Mouse (Mus musculus): ENCODE measurements around the gene Hspb6. TPM values are rescaled to one million over a fixed set of nuclear protein-coding genes. Genes with fewer than 3 reads are reported as not detected.
A peak's percentile ranks its signal among the peaks of the same experiment; 100 is the strongest.

The Hspb6 gene
- polyA plus RNA-seq, 1 experiment from 2014 or later: 6.2 TPM

DNA sequence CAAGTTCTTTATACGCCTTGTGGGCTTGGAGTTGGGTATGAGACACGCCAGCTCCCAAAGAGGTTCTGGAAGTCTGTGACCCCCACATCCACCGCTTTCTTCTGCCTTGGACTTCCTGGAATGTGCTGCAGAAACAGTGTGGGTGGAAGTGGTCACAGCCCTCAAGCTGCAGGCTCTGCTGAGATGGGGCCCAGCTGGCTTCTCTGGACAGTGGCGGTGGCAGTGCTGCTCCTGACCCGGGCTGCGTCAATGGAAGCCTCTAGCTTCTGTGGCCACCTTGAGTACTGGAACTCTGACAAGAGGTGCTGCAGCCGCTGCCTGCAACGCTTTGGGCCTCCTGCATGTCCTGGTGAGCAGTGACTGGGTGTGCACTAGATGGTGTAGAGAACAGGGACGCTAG lies 14.1 kb downstream of the Hspb6 start:
- Histone ChIP-seq H3K4me1 (peaks cover 15% of the 10 kb centered on the region), H3K4me2 (replicated peaks) (no peak overlapping the region), H3K9ac (replicated peaks) (no peak overlapping the region), H3K27ac (replicated peaks) (no peak overlapping the region), H3K36me3 (peaks cover 55% of the 10 kb centered on the region), H3K27me3 (no peaks in the 10 kb centered on the region), H3K4me3 (no peak overlapping the region), H3K9me3 (no peaks in the 10 kb centered on the region)
- WGBS: 89% methylated on average over 9 of the region's 9 CpGs
- ATAC-seq (ENCODE audit: low FRiP score, low read depth): no peak

DNA sequence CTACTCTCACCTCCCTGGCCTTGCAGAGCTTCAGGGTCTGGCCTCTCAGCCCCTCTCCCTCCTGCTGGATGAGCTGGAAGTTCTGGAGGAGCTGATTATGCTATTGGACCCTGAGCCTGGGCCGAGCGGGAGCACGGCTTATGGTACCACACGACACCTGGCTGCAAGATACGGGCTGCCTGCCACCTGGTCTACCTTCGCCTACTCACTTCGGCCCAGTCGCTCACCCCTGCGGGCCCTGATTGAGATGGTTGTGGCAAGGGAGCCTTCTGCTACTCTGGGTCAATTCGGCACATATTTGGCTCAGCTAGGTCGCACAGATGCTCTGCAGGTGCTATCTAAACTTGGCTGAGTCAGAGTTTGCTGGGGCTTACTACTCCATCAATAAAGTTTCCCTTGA lies 15.6 kb downstream of the Hspb6 start:
- H3K4me1 ChIP-seq: peaks cover 9% of the 10 kb centered on the region
- 93% methylated on average over 11 of the region's 11 CpGs for WGBS
- H3K4me3 ChIP-seq: no peak overlapping the region
- no peaks in the 10 kb centered on the region for H3K27me3 ChIP-seq
- no peak overlapping the region for H3K9ac ChIP-seq (replicated peaks)
- no peak overlapping the region for H3K27ac ChIP-seq (replicated peaks)
- no peak overlapping the region for H3K4me2 ChIP-seq (replicated peaks)
- no peak for ATAC-seq (ENCODE audit: low FRiP score, low read depth)
- no peaks in the 10 kb centered on the region for H3K9me3 ChIP-seq
- H3K36me3 ChIP-seq: peaks cover 68% of the 10 kb centered on the region

DNA sequence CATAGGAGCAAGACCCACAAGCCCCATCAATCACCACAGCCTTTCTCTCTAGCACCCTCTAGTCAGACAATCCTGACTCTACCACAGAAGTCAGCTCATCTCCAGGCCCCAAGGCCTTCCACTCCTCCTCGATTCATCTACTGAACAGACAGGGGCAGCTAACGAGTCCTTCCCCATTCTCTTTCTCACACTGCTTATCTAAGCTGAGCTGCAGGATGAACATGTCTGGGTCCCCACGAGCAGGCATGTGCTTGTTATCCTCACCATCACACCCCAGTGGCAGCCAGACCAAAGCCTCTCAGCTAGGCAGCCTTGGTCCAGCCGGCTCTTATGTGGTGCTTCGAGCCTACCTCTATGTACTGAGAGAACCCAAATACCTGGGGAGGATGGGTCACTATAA lies 20.4 kb downstream of the Hspb6 start:
- no peak for ATAC-seq (ENCODE audit: low FRiP score, low read depth)
- no peak overlapping the region for H3K4me3 ChIP-seq
- 89% methylated on average over 5 of the region's 5 CpGs for WGBS
- no peak overlapping the region for H3K4me2 ChIP-seq (replicated peaks)
- no peaks in the 10 kb centered on the region for H3K27me3 ChIP-seq
- H3K9ac ChIP-seq (replicated peaks): no peak overlapping the region
- no peaks in the 10 kb centered on the region for H3K9me3 ChIP-seq
- no peaks in the 10 kb centered on the region for H3K4me1 ChIP-seq
- peaks cover 96% of the 10 kb centered on the region for H3K36me3 ChIP-seq
- no peak overlapping the region for H3K27ac ChIP-seq (replicated peaks)

DNA sequence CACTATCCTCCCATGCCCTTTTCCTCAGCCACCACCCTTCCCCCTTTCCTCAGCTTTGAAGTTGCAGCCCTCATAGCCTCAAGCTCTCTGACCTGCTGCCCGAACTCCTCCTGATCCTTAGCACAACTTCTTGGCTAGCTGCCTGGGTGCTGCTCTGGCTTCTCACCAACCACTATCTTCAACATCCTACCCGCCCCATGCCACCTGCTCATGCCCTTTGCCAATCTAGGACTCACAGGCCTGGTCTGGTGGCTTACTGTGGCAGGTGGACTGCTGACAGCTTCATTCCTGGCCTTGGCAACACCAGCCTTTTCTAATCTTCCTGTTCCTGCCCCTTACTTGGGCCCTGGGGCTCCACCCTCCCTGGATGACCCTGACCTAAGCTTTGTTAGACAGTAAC lies 21.0 kb downstream of the Hspb6 start:
- ATAC-seq (ENCODE audit: low FRiP score, low read depth): no peak
- WGBS: 87% methylated on average over 2 of the region's 2 CpGs
- no peaks in the 10 kb centered on the region for H3K9me3 ChIP-seq
- no peak overlapping the region for H3K27ac ChIP-seq (replicated peaks)
- H3K27me3 ChIP-seq: no peaks in the 10 kb centered on the region
- H3K4me3 ChIP-seq: no peak overlapping the region
- H3K9ac ChIP-seq (replicated peaks): no peak overlapping the region
- H3K4me1 ChIP-seq: no peaks in the 10 kb centered on the region
- no peak overlapping the region for H3K4me2 ChIP-seq (replicated peaks)
- peaks cover 97% of the 10 kb centered on the region for H3K36me3 ChIP-seq

DNA sequence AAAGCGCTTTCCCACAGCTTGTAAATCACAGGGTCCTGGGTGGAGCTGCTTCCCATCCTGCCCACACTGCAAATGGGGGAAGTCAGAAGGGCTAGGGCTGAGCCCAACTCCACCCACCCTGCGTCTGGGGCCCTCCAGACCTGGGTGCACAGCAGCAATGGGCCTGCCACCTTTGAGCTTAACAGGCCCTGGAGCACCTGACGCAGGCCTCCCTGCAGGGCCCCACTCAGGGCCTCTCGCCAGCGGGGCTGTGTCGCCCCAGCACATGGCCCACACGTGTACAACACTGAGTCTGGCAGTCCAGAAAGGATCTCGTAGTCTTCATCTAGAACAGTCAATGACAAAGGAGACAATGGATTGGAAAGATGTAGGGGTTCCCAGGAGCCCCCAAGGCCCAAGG lies 28.0 kb downstream of the Hspb6 start:
- WGBS: 96% methylated on average over 8 of the region's 8 CpGs
- Histone ChIP-seq H3K9ac (replicated peaks) (no peak overlapping the region), H3K27me3 (no peaks in the 10 kb centered on the region), H3K4me3 (no peak overlapping the region), H3K27ac (replicated peaks) (no peak overlapping the region), H3K4me2 (replicated peaks) (no peak overlapping the region), H3K4me1 (no peaks in the 10 kb centered on the region), H3K36me3 (peaks cover 98% of the 10 kb centered on the region), H3K9me3 (no peaks in the 10 kb centered on the region)
- ATAC-seq (ENCODE audit: low FRiP score, low read depth): no peak

DNA sequence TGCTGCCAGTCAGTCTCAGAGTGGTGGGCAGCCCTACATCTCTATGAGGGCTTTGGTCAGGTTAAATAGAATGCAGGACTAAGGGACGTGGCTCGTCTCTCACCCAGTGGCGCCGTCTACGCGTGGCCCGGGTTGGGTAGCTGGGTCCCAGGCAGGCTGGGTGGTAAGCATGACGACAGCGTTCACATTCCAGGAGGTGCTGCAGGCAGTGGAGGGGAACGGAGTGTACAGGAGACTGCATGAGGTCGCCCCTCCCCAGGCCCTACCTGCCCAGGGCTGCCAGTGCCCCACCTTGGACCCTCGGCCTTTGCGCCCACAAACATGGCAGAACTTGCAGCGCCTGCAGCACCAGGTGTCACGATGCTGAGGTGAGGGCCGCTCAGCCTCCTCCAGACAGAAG lies 29.6 kb downstream of the Hspb6 start:
- H3K9ac ChIP-seq (replicated peaks): no peak overlapping the region
- H3K27me3 ChIP-seq: no peaks in the 10 kb centered on the region
- no peak overlapping the region for H3K4me3 ChIP-seq
- peaks cover 3% of the 10 kb centered on the region for H3K4me1 ChIP-seq
- no peak overlapping the region for H3K4me2 ChIP-seq (replicated peaks)
- 95% methylated on average over 16 of the region's 16 CpGs for WGBS
- ATAC-seq (ENCODE audit: low FRiP score, low read depth): no peak
- no peak overlapping the region for H3K27ac ChIP-seq (replicated peaks)
- no peaks in the 10 kb centered on the region for H3K9me3 ChIP-seq
- H3K36me3 ChIP-seq: peaks cover 98% of the 10 kb centered on the region

DNA sequence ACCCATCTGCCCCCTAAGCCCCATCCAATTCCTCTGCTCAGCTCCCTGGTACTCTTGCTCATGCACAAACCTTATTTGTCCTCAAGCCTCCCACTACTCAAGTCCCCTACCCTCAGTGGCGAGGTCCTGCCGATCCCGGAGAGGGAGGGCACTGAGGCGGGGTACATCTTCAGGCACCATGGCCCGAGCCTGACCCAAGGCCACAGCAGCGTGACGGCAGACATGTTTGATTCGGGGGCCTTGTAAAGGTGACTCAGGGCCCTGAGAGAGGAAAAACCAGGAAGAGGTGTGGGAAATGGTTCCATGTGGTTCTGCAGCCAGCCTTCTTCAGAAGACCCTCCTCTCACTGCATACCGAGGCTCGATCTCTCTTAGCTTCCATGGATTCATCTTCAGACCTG lies 32.4 kb downstream of the Hspb6 start:
- Histone ChIP-seq H3K27ac (replicated peaks) (no peak overlapping the region), H3K36me3 (peaks cover 75% of the 10 kb centered on the region), H3K4me1 (peaks cover 16% of the 10 kb centered on the region), H3K4me3 (no peak overlapping the region), H3K27me3 (no peaks in the 10 kb centered on the region), H3K9me3 (no peaks in the 10 kb centered on the region), H3K9ac (replicated peaks) (no peak overlapping the region), H3K4me2 (replicated peaks) (no peak overlapping the region)
- 93% methylated on average over 10 of the region's 10 CpGs for WGBS
- ATAC-seq (ENCODE audit: low FRiP score, low read depth): no peak

DNA sequence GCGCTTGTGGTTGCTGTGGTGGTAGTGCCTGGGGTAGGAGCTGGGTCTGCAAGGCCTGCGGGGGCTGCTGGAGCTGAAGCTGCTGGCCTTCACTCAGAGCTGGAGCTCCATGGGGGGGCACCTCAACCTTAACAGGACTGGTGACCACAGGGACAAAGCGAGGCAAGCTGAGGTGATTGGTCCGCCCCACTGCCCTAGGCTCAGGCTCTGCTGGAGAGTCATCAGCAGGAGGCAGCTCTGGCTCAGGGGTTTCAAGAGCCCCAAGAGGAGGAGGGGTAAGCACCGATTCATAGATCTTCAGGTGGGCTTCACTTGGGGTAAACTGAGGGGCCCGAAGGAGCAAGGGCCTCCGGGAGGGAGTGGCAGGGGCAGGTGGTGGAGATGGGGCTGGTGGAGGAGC lies 33.2 kb downstream of the Hspb6 start:
- Histone ChIP-seq H3K27ac (replicated peaks) (no peak overlapping the region), H3K4me3 (no peak overlapping the region), H3K4me1 (peaks cover 22% of the 10 kb centered on the region), H3K4me2 (replicated peaks) (no peak overlapping the region), H3K9me3 (no peaks in the 10 kb centered on the region), H3K9ac (replicated peaks) (no peak overlapping the region), H3K36me3 (peaks cover 66% of the 10 kb centered on the region), H3K27me3 (no peaks in the 10 kb centered on the region)
- 97% methylated on average over 7 of the region's 7 CpGs for WGBS
- no peak for ATAC-seq (ENCODE audit: low FRiP score, low read depth)

DNA sequence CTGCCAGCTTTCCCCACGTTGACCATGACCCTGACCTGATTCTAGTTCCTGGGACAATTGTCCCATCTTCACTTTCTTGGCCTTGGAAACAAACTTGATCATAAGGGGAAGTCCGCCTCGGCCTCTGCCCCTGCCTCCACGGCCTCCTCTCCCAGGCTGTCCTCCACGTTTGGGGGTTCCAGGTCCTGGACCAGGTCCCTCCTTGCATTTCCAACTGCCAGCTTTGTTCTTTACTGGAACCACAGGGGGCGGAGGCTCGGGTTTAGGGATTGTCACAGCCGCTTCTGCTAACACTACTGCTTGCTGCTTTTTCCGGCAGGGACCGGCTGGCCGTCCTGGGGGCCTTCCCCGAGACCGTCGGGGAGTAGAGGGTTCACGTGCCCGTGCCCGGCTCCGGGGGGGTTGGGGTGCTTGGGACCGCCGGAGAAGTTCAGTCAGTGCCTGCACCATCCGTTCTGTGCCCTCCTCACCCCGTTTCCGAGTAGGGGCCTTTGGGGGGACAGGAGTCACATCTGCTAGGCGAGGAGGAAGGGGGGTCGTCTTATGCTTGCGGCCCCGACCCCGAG lies 34.6 kb downstream of the Hspb6 start:
- H3K9me3 ChIP-seq: no peaks in the 10 kb centered on the region
- peak overlapping the region; percentile 90 for H3K4me2 ChIP-seq (replicated peaks)
- no peak for ATAC-seq (ENCODE audit: low FRiP score, low read depth)
- H3K9ac ChIP-seq (replicated peaks): no peak overlapping the region
- H3K36me3 ChIP-seq: peaks cover 54% of the 10 kb centered on the region
- H3K27ac ChIP-seq (replicated peaks): no peak overlapping the region
- peak overlapping the region; percentile 98 for H3K4me3 ChIP-seq
- H3K4me1 ChIP-seq: peaks cover 23% of the 10 kb centered on the region
- H3K27me3 ChIP-seq: no peaks in the 10 kb centered on the region
- WGBS: 89% methylated on average over 28 of the region's 28 CpGs

DNA sequence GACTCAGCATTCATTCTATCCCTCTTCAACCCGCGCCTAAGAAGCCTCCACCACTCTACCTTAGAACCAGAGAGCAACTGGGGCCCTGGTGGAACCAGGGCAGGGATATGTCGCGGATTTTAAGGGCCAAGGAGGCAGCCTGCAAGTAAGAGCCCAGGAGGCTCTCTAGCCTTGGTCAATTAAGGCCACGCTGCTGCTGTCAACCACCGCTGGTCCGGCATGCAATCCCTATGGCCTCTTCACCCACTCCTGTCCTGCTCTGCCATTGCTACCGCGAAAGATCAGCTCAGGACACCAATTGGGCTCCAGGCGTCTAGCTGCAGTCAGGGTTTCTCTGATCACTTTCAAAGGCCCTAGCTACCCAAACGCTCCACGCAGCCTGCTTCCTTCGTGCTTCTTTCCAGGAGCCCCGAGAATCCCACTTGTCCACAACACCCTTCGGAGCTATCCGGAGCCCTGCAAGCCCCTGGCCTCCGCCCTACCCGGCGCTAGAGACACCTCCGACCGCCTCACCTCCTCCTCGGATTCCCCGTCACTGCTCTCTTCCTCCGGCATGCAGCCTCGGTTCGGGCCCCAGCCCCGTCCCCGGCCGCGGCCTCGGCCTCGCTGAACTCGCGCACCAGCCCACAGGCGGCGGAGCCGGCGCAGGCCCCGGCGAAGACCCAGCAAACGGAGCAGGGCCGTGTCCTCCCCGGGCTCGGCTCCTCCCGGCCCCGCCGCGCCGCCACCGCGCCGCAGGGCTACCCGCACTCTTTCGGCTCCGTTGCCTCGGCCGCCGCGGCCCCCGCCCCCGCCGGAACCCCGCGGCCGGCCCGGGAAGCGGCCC lies 36.1 kb downstream of the Hspb6 start:
- H3K4me3 ChIP-seq: peak overlapping the region; percentile 98
- ATAC-seq (ENCODE audit: low FRiP score, low read depth): peak; percentile 39
- WGBS: under 1% methylated on average over 61 of the region's 67 CpGs
- peaks cover 39% of the 10 kb centered on the region for H3K36me3 ChIP-seq
- H3K27me3 ChIP-seq: no peaks in the 10 kb centered on the region
- H3K27ac ChIP-seq (replicated peaks): peak overlapping the region; percentile 94
- peak overlapping the region; percentile 90 for H3K4me2 ChIP-seq (replicated peaks)
- peak overlapping the region; percentile 100 for H3K9ac ChIP-seq (replicated peaks)
- peaks cover 23% of the 10 kb centered on the region for H3K4me1 ChIP-seq
- no peaks in the 10 kb centered on the region for H3K9me3 ChIP-seq

DNA sequence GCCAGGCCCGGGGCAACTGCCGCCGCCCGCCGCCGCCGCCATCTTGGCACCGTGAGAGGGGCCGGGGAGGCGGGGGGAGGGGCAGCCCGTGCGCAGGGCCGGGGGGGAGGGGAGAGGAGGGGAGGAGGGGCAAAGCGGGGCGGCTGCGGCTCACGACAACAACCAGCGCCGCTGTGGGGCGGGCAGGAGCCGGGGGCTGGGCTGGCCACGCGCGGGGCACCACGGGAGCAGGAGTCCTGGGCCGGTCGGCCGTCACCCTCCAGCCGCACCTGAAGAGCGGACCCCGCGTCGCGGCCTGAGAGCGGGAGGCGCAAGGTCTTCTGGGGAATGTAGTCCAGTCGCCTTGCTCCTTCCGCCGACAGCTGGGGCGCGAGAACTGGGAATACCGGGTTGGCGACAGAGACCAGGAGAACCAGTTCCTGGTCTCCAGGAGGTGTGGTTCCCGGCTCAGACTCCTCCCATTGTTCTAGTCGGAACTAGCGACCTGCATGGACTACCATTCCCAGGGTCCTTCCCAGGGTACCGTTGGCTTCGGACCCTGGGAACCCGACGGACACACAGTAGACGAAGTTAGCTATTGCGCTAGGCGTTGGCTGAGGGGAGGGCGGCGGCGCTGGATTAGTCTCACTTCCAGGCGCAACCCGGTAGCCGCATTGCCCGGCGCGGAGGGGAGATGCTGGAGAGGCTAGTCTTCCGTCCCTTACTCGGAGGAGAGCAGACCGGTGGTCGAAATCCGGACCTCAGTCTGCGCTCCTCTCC lies 36.9 kb downstream of the Hspb6 start, which contains the start of gene Kmt2b:
Kmt2b (minus strand) TSS at position 51 of the 759 bp plus-strand sequence.
- Histone ChIP-seq H3K9ac (replicated peaks) (peak within 1 kb of the TSS; percentile 100), H3K36me3 (peaks cover 31% of the 10 kb centered on the region), H3K4me3 (peak within 1 kb of the TSS; percentile 98), H3K27me3 (no peaks in the 10 kb centered on the region), H3K4me2 (replicated peaks) (peak within 1 kb of the TSS; percentile 90), H3K4me1 (peaks cover 23% of the 10 kb centered on the region), H3K9me3 (no peaks in the 10 kb centered on the region), H3K27ac (replicated peaks) (peak within 1 kb of the TSS; percentile 94)
- peak; percentile 96 for ATAC-seq (ENCODE audit: low FRiP score, low read depth)
- under 1% methylated on average over 58 of the region's 68 CpGs for WGBS

All from midbrain, embryonic 12.5 days (tissue).